Mouse (Mus musculus) lung, postnatal 0 days (tissue): Measurements from ENCODE around the gene Ccnt1. TPM values are rescaled to one million over a fixed set of nuclear protein-coding genes. Genes with fewer than 3 reads are reported as not detected.

Experiments used
- ATAC-seq: fragments of 200-750 bp; cut with Nextera tagmentation; 2 replicates; pipeline ENCODE4 v1.8.0; 2017; ENCODE audit warnings: moderate library complexity
- DNase-seq: peaks from one replicate; pipeline ENCODE4 v3.0.0-alpha.2; 2016; ENCODE audit warnings: low spot score
- H3K27ac ChIP-seq: fragments of 300-500 bp; sonication (generic); 2 replicates; pipeline ENCODE4 v1.5.1; 2014; ENCODE audit warnings: antibody characterized with exemption, mild to moderate bottlenecking, low read length, mixed read lengths
- H3K27me3 ChIP-seq: fragments of 300-500 bp; sonication (generic); replicated peaks from 2 replicates; pipeline ENCODE4 v1.6.1; 2014; ENCODE audit warnings: low read length, mixed read lengths; ENCODE audit not compliant: insufficient read depth
- H3K36me3 ChIP-seq: fragments of 300-500 bp; sonication (generic); 2 replicates; pipeline ENCODE4 v1.6.1; 2014; ENCODE audit warnings: low read length, mixed read lengths; ENCODE audit not compliant: insufficient read depth
- H3K4me1 ChIP-seq: fragments of 300-500 bp; sonication (generic); 2 replicates; pipeline ENCODE4 v1.6.1; 2014; ENCODE audit warnings: antibody characterized with exemption, low read depth, low read length, mixed read lengths; ENCODE audit not compliant: insufficient read depth
- H3K4me2 ChIP-seq: fragments of 300-500 bp; sonication (generic); replicated peaks from 2 replicates; pipeline ENCODE4 v1.6.1; 2014; ENCODE audit warnings: low read depth, mild to moderate bottlenecking, low read length, moderate library complexity, mixed read lengths
- H3K4me3 ChIP-seq: fragments of 300-500 bp; sonication (generic); 2 replicates; pipeline ENCODE4 v1.5.1; 2014; ENCODE audit warnings: low read depth, low read length
- H3K9ac ChIP-seq: fragments of 300-500 bp; sonication (generic); replicated peaks from 2 replicates; pipeline ENCODE4 v1.6.1; 2014; ENCODE audit warnings: low read depth, mild to moderate bottlenecking
- H3K9me3 ChIP-seq: fragments of 300-500 bp; sonication (generic); 2 replicates; pipeline ENCODE4 v1.6.1; 2016; ENCODE audit warnings: low read length, mixed read lengths
- CTCF ChIP-seq: IDR thresholded peaks from 2 replicates; pipeline ENCODE4 v1.5.1; 2016; ENCODE audit warnings: antibody characterized with exemption, mild to moderate bottlenecking
- EP300 ChIP-seq: IDR thresholded peaks from 2 replicates; pipeline ENCODE4 v1.6.1; 2016; ENCODE audit warnings: antibody characterized with exemption, mild to moderate bottlenecking, control low read depth
- WGBS: fragments of 180-500 bp; shearing (Covaris S2); extraction: QIAGEN DNeasy Blood & Tissue Kit; methylation state at CpG from one replicate; pipeline ENCODE4 v1.1.7; 2014; 5-methylcytosine and 5-hydroxymethylcytosine counted together
- polyA plus RNA-seq: library from polyadenylated mRNA; unstranded; fragments of >200 nt; fragmentation: Nextera tagmentation; extraction: Ambion mirVana; gene quantifications from 2 replicates; pipeline ENCODE4 v1.2.1, GENCODE M21; 2015

Gene Ccnt1
- polyA plus RNA-seq, 1 experiment from 2014 or later: 31.0 TPM

DNA sequence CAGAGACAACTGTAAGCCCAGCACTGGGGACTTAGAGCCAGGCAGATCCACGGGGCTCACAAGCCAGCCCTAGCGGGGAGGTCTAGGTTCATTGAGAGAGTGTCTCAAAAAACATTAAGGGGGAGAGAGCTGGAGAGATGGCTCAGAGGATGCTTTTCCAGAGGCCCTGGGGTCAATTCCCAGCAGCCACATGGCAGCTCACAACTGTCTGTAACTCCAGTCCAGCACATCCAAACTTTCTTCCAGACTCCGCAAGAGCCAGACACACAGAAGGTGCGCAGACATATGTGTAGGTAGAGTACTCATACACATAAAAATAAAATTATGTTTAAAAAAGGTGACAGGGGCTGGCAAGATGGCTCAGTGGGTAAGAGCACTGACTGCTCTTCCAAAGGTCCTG, 2.6 kb upstream of the Ccnt1 start:
- 67% methylated on average over 4 of the region's 4 CpGs for WGBS
- no peaks in the 10 kb centered on the region for H3K27me3 ChIP-seq

DNA sequence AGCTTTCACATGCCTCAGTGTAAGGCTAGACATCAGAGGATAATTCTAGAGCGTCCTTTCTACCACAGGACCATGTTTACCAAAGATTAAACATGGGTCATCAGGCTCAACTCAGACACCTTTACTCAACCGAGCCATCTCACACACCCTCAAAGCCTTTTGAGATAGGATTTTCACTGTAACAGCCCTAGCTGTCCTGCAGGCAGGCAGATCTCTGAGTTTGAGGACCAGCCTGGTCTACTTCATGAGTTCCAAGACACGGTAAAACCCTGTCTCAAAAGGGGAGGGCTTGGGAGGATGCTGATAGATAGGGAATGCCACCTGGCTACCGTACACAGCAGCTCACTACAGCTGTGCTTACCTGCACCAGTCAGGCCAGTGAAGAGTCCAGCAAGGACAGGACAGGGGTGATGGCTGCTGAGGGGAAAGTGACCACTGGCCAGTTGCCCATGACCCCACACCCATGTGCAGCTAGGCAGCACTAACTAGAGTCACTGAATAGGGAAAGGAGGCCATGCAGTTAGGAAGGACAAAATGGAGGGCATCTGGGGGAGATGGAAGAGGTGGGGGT, 843 bp downstream of the Ccnt1 start:
- WGBS: 73% methylated on average over 4 of the region's 4 CpGs
- no peak for ATAC-seq

More for the DNA sequence above, 2.6 kb upstream of the Ccnt1 start:
- no peak overlapping the region for H3K4me2 ChIP-seq
- H3K4me3 ChIP-seq: no peak overlapping the region
- H3K27ac ChIP-seq: no peak overlapping the region
- H3K4me1 ChIP-seq: no peaks in the 10 kb centered on the region
- TF ChIP-seq CTCF: no peak
- TF ChIP-seq EP300: no peak
- H3K9me3 ChIP-seq: no peaks in the 10 kb centered on the region
- ATAC-seq (no peak), DNase-seq (no peak)
- no peak overlapping the region for H3K9ac ChIP-seq
- H3K36me3 ChIP-seq: no peaks in the 10 kb centered on the region

DNA sequence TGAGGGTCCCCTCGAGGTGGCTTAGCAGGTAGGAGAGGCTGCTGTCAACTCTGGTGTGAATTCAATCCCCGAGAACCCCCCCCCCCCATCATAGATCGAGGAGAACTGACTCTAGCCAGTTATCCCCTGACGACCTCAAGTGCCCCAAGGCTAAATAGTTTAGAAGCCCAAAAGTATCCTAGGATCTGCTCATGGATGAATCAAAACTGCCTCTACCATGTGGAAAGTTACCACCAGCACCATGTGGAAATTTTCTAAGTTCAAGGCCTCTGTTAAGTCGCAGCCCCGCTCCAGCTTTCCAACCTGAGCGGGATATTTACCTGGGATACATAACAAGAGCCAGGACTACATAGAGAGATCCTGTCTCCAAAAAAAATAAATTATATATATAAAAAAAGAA, 1.5 kb downstream of the Ccnt1 start:
- ATAC-seq (no peak), DNase-seq (no peak)
- peak overlapping the region; percentile 74 for H3K4me2 ChIP-seq
- peaks cover 11% of the 10 kb centered on the region; the same call in 1 of the 2 replicates for H3K4me1 ChIP-seq
- H3K9ac ChIP-seq: peak overlapping the region; percentile 77
- no peak overlapping the region for H3K4me3 ChIP-seq
- H3K27ac ChIP-seq: no peak overlapping the region
- H3K9me3 ChIP-seq: no peaks in the 10 kb centered on the region
- TF ChIP-seq EP300 (no peak), CTCF (no peak)
- no peaks in the 10 kb centered on the region for H3K36me3 ChIP-seq
- H3K27me3 ChIP-seq: no peaks in the 10 kb centered on the region
- 53% methylated on average over 7 of the region's 7 CpGs for WGBS

More for the DNA sequence above, 843 bp downstream of the Ccnt1 start:
- Histone ChIP-seq H3K4me3 (no peak overlapping the region), H3K27me3 (no peaks in the 10 kb centered on the region), H3K36me3 (no peaks in the 10 kb centered on the region), H3K4me2 (no peak overlapping the region), H3K27ac (no peak overlapping the region), H3K4me1 (peaks cover 11% of the 10 kb centered on the region; the same call in 1 of the 2 replicates), H3K9ac (no peak overlapping the region), H3K9me3 (no peaks in the 10 kb centered on the region)
- no peak for DNase-seq
- TF ChIP-seq CTCF (no peak), EP300 (no peak)

DNA sequence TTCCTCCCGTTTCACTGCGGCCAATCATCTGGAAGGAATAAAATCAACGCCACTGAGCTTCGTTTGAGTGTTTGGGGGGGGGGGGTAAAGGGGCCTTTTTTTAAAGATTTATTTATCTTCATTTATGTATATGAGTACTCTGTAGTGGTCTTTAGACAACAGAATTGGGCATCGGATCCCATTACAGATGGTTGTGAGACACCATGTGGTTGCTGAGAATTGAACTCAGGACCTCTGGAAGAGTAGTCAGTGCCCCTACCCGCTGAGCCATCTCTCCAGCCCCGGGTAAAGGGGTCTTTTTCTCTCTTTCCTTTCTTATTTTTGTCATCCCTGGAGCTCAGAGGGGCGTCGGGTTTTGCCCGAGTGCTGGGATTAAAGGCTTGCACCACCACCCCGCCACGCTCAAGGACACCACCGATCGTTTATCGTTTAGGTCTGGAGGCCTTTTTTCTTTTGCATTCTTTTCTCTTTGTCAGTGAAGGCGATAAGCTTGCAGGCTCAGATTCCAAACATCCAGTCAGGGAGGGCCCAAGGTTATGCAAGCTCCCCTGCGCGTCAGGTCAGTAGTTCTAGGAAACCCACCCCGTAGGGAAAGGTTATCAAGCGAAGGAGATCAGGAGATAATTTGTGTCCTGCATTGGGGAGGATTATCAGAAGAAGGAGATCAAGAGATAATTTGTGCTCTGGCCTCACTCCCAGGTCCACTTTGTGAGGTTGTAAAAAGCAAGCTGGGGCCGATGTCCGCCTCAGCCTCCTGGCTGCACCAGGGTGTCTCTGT, 2.3 kb downstream of the Ccnt1 start:
- peak overlapping the region; percentile 77 for H3K9ac ChIP-seq
- 6% methylated on average over 22 of the region's 22 CpGs for WGBS
- H3K9me3 ChIP-seq: no peaks in the 10 kb centered on the region
- peak overlapping the region; percentile 88 for H3K4me3 ChIP-seq
- H3K27me3 ChIP-seq: no peaks in the 10 kb centered on the region
- peak overlapping the region; percentile 95 for H3K27ac ChIP-seq
- no peaks in the 10 kb centered on the region for H3K36me3 ChIP-seq
- DNase-seq (peak; percentile 49), ATAC-seq (no peak)
- no peak for TF ChIP-seq CTCF
- TF ChIP-seq EP300: no peak
- H3K4me2 ChIP-seq: peak overlapping the region; percentile 74
- H3K4me1 ChIP-seq: peaks cover 11% of the 10 kb centered on the region; the same call in 1 of the 2 replicates

DNA sequence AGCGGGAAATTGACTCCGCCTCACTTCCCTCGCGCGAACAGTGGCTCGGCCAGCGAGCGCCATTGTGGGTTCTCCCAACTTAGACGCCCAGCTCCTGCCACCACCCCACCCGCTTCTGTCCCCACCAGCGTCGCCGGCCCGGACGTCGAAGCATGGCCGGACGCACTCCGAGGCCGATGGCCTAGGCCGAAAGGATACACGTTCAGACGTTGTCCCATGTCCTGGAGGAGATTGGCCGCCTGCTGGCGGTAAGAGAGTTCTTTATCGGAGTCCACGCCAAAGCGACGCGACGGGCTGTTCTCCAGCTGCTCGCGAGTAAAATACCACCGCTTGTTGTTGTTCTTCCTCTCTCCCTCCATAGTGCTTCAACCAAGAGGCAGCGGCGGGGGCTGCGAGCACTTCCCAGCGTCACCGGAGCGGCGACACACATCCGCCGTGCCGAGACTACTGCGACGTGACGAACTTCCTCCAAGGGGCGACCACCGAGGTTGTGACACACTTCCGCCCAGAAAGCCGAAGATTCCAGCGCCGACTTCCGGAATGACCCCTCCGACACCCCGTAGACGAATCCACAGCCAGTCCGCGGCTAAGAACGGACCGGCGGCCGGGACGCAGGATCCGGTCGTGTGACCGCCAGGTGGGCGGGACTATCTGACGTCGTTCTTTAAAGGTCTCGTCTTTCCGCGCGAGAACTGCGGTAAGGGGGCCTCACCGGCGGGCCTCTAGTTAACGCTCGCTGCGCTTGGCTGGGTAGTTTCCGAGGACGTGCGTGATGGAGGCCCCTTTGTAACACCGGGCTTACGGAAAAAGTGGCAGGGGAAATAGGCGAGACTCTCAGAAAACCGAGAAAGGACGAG, 3.2 kb downstream of the Ccnt1 start:
- H3K27me3 ChIP-seq: no peaks in the 10 kb centered on the region
- under 1% methylated on average over 88 of the region's 88 CpGs for WGBS
- peak overlapping the region; percentile 88 for H3K4me3 ChIP-seq
- peak overlapping the region; percentile 99 for H3K27ac ChIP-seq
- H3K9me3 ChIP-seq: no peaks in the 10 kb centered on the region
- DNase-seq (peak; percentile 99), ATAC-seq (peak; percentile 96)
- TF ChIP-seq CTCF (peak; percentile 55), EP300 (peak; percentile 92)
- H3K4me1 ChIP-seq: peaks cover 11% of the 10 kb centered on the region; the same call in 1 of the 2 replicates
- no peaks in the 10 kb centered on the region for H3K36me3 ChIP-seq
- peak overlapping the region; percentile 81 for H3K4me2 ChIP-seq
- H3K9ac ChIP-seq: peak overlapping the region; percentile 91

DNA sequence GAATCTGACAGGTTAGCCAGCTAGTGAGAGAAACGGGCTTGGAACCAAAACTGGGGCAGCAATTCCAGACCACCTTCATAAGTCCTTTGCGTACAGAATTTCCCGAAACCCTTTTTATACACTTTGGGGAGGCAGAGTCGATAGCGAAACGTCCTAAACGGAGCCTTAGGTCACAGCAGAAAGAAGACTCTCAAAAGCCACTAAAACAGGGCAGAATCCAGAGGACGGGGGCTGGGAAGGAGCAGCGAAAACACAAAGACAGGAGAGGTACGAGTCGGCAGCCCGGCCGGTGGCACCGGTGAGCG, 3.8 kb downstream of the Ccnt1 start:
- WGBS: under 1% methylated on average over 15 of the region's 15 CpGs
- H3K4me1 ChIP-seq: peaks cover 11% of the 10 kb centered on the region; the same call in 1 of the 2 replicates
- no peaks in the 10 kb centered on the region for H3K36me3 ChIP-seq
- H3K9me3 ChIP-seq: no peaks in the 10 kb centered on the region
- no peak for DNase-seq
- peak overlapping the region; percentile 81 for H3K4me2 ChIP-seq
- H3K27me3 ChIP-seq: no peaks in the 10 kb centered on the region
- H3K9ac ChIP-seq: peak overlapping the region; percentile 91
- H3K27ac ChIP-seq: peak overlapping the region; percentile 99
- ATAC-seq: no peak
- TF ChIP-seq CTCF (no peak), EP300 (no peak)
- H3K4me3 ChIP-seq: peak overlapping the region; percentile 88
